Mouse (Mus musculus) left cerebral cortex, adult 11 months (tissue): ENCODE data around the gene Crat.
A peak's percentile ranks its signal among the peaks of the same experiment; 100 is the strongest.

Source experiments
- DNase-seq: peaks from one replicate; pipeline ENCODE4 v3.0.0; 2022; ENCODE audit warnings: low spot score

Crat gene

GRCm38 (mm10) chr2:30415157-30415935 lies at the start of gene Crat:
TSS of gene Crat (minus strand) at chr2:30415813.
- DNase-seq: peak; percentile 90

DNA sequence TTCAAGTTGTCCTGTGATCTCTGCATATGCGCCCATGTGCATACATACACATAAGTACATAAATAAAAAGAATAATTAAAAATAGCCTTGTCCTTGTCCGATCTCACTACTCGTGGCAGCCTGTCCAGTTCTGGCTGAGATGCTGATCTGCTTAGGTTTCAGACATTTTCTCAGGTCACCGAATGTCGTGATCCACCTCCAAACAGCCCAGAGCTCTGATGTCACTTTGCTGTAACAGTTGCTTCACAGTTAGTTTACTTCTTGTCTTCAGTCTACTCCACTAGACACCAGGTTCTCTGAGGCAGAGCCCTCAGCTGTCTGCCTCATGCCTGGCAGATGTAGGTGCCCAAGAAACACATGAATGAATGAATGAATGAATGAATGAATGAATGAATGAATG lies 48.8 kb upstream of the Crat start:
- no peak for DNase-seq

DNA sequence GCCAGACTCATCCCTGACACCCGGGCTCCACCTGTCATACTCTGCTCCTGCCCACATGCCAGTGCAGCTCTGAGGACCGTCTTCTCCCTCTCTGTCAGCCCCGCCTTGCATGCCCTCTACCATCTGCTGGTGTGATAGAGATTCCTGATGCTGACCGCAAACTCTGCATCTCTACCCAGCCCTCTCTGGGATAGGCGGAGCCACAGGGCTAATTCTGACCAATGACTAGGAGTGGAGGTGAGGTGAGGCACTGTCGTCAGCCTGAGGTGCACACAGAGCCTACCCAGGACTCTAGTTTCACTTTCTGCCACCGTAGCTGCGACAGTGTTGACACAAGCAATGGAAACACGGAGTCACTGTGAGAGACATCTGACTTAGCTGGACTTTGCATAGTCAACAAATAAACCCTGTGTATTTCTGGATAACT lies 48.3 kb upstream of the Crat start:
- DNase-seq: peak; percentile 72

- DNase-seq: no peak
Observed at GRCm38 (mm10) chr2:30463341-30463761, 47.7 kb upstream of the Crat start.

- DNase-seq: no peak
Observed at GRCm38 (mm10) chr2:30459241-30459640, 43.6 kb upstream of the Crat start.

DNA sequence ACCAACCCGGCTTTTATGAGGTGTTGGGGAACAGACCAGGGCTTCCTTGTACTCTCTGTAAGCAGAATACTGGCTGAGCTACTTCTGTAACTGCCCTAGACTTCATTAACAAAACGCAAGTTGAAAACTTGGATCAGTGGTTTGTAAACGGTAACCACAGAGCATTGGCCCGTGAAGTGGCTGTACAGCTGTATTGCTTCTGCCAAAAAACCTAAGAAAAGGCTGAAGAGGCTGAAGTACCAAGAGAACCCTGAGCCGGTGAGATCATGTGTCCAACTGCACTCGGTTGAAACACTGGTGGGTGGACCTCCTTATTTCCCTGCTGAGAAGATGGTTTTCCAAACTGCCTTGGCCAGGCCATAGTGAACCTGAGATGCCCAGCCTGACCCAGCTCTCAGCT lies 42.7 kb upstream of the Crat start:
- DNase-seq: no peak

DNA sequence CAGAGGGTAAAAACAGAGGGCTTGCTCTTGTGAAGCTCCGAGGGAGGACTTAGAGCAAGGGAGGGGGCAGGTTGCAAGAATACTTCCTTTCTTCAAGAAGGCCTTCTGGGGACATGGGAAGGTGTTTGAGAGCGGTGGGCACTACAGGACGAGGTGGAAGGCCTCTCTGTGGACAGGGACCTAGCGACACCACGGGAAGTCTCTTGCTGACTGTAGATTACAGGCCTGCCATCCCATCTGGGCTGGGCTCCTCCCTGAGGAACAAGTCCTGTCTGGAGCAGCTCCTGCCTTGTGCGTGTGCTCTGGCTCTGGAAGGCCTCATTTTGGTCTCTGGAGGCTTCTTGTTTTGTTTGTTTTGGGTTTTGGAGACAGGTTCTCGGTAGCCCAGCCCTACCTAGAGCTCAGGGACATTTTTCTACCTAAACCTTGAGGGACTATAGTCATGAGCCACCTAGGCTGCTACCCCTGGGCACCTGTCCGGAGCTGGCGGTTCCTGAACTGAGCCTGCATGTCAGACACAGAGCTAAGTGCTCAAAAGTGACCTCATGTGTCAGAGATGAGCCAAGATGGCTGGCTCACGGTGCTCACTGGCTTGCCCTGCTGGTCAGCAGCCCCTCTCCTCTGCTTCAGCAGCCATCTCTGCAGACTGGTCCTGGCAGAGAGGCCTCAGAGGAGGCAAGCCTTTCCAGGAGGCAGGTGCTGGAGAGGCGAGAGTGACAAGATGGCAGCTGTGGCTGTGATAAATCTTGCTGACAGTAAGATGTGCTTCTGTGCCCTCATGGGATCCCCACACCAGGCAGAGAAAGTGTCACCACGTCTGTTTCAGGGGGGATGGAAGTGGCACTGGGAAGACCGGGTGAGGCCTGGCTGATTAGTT lies 40.7 kb upstream of the Crat start:
- DNase-seq: no peak

DNA sequence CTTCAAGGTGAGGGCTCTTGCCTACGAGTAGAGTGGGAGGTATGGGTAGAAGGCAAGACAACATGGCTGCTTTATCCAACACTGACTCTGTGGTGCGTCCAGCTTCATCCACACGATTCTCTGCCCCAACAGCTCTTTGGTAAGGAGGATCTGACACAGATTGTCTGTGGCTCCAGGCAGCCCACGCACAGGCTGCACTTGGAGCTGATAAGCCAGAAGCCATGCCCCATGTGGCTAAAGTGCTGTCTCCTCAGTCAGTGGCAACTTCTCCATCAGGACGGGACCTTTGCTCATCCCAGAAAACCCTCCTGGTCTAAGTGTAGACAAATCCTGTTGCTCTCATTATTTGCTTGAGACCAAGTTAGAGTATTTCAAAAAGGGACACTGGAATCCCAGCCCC lies 39.0 kb upstream of the Crat start:
- no peak for DNase-seq

DNA sequence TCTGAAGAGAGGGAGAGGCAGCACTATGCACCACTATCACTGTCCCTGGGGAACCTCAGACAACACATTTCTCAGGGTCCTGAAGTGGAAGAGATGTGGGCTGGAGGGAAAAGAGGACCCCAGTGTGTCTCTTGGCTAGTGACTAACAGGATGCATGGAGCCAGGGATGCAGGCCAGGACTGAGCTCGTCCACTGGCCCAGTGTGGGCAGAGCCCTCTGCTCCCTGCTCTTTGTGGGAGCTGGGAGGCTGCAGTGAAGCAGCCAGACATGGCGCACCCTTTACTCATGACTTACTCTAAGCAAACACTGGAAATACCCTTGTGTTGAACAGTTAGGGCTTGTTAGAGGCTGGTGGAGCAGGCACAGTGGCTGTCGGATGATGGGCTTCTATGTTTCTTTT lies 38.0 kb upstream of the Crat start:
- DNase-seq: no peak

GRCm38 (mm10) chr2:30451525-30451924 lies 35.9 kb upstream of the Crat start:
- DNase-seq: no peak

DNA sequence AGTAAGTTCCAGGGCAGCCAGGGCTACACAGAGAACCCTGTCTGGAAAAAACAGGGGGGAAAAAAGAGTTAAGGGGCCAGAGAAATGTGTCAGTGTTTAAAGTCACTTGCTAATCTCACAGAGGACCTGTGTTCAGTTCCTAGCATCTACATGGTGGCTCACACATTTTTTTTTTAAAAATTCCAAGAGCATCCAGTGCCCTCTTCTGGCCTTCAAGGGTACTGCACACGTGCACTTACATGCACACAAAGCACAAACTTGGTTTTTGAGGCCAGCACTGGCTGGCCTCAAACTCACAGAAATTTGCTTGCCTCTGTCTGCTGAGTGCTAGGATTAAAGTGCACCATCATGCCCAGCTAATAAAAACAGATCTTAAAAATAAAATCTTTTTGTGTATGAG lies 34.9 kb upstream of the Crat start:
- DNase-seq: no peak

DNA sequence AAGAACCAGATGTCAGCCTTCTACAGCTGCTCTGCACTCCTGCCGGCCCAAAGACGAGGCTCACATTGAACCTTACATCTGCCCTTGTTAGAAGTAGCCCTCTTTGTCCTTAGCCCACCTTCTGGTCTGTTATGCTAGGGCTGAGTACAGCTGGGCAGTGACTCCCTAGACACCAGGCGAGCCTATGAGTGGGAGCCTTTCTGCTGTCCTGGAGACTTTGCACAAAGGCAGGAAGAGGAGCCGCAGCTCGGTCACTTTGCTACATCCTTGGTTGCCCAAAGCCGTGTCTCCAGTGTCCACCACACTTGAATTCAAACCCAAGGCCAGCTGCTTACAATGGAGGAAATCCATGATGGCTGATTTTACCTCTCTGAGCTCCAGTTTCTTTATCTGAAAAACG lies 32.8 kb upstream of the Crat start:
- DNase-seq: no peak

- DNase-seq: no peak
Observed at GRCm38 (mm10) chr2:30446891-30447826, 31.5 kb upstream of the Crat start.

DNA sequence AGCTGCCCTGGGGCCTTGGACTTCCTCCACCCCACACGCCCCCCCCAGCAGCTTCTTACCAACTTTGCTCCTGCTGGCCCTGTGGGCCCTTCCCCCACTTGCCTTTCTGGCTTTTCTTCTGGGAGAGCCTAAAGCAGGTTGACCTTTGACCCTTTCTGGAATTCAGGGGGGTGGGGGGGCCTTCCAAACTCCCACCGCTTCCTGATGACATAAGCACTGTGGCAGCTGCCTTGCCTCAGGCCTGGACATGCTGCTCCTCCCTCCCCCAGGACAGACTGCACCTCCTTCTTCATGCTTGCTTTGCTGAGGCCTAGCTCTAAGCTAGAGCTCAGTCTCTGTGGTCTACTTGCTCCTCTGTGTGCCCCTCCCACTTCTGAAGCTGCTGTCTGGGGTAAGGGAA lies 29.7 kb upstream of the Crat start:
- DNase-seq: no peak

DNA sequence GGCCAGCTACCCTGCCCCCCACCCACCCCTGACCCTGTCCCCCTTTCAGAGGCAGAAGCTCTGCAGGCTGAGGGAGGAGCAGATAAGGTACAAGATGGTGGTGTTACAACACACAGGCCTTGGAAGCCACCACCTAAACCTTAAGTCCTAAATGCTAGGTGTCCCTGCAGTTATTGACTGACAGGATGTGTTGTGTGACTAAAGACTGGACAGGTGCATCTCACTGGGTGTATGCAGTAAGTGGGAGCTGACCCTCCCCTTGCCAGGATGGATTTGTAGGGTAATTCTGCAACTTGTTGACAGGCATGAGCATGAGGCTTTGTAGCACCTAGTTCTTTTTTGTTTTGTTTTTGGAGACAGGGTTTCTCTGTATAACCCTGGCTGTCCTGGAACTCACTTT lies 28.8 kb upstream of the Crat start:
- DNase-seq: no peak

DNA sequence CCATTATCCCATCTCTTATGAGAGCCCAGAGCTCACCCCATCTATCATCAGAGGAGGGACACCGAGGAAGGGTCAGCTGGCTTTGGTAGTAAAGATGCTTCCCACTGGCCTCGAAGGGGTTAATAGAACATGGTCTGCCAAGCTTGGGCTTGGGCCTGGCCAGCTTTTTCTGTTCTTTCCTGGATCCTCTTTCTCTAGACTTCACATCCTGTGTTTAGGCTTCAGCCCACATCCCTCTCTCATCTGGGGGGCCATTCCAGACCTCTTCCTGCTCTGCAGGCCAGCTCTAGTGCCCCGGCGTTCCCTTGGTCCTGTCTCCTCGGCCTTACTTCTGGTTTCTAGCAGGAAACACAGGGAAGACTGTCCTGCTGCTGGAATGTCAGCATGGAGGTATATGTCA lies 28.4 kb upstream of the Crat start:
- DNase-seq: no peak

GRCm38 (mm10) chr2:30443281-30443680 lies 27.7 kb upstream of the Crat start:
- no peak for DNase-seq

- no peak for DNase-seq
Observed at GRCm38 (mm10) chr2:30442498-30442890, 26.9 kb upstream of the Crat start.

- DNase-seq: peak; percentile 76
Observed at GRCm38 (mm10) chr2:30441518-30442497, 26.2 kb upstream of the Crat start.

DNA sequence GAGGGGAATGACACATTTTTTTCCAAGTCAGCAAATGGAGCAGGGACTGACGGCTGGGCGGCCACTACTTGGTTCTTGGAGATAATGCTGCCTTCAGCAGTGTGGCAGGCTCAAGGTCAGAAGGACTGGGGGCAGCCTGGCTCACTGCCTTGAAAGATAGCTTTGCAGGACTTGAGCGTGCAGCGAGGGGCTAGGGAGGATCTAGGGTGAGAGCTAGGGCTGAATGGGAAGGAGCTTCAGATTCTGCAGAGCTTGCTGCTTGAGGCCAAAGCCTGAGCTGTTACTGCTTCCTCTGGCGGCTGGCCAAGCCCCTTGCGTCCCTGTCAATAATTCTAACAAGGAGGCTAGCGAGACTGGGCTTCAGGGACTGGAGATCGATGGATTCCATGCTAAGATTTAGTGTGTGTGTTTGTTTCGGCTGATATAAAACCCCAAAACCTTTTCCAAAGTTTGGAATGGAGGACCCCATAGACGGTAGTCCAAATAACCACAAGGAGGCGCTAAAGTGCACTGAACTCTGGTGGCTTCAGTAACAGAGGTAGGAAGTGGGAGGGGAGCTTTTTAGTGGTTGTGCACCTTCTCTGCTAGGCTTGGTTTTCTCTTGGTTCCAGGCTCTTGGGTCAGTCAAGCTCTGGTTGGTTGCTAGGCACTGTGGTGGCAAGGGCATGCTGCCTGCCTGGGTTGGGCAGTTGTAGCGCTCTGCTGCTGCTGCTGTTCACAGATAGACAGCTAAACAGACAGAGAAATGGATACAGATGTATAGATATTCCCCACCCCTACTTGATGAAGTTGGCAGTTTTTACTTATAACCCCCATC lies 25.3 kb upstream of the Crat start:
- peak; percentile 68 for DNase-seq
